Mouse (Mus musculus): ENCODE data around the gene 6430550D23Rik. TPM values are rescaled to one million over a fixed set of nuclear protein-coding genes. Genes with fewer than 3 reads are reported as not detected.
"Not testable (repeated sequence)": the region's sequence is repeated elsewhere in the genome, so short reads cannot be mapped to it uniquely, and the experiment has no call there.

6430550D23Rik gene
- total RNA-seq, 2 experiments from 2014 or later: 0.25 TPM; not detected in 1

DNA sequence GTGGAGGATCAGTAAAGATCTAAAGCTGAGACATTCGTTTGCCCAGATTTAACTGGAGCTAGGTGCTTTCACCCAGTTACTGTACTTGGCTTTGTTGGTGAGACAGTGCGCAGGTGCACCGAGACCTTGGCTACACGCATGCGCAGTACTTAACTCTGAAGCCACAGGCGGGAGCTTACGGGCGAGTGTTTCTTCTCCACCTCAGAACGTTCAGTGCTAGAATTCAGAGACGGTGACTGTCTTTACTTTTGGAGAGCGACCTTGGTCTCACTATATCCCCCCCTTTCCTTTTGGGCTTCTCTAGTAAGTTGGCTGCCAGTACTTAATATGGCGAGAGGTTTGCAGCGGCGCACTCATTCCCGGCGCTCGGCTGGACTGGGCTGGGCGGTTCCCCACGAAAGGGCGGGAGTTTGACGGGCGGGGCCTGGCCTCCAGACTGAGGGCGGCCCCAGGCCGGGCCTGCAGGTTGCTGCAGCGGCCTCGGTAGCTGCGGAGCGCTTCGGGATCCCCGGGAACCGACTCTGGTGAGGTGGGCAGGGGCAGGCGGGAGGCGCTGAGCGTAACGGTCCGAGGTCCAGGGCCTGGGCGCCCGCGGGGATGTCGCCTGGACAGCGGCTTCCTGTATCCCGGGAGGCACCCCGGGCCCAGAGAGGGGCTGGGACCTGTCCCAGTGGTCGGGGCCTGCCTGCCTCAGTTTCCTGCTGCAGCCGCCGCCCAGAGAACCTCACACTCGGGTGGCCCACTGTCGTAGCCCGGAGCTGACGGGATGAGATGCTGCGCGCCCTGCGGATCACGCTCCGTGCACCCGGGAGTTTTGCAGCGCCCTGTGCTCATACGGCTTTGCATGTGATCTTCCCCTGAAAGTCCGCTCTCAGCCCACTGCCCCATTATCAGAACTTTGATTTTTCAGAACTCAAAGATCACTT lies 51.4 kb downstream of the 6430550D23Rik start, which contains the start of gene Cep250:
Gene Cep250, plus strand, starts transcription at position 325 of the 926 bp plus-strand sequence.
- DNase-seq: peak; percentile 93 to 95

DNA sequence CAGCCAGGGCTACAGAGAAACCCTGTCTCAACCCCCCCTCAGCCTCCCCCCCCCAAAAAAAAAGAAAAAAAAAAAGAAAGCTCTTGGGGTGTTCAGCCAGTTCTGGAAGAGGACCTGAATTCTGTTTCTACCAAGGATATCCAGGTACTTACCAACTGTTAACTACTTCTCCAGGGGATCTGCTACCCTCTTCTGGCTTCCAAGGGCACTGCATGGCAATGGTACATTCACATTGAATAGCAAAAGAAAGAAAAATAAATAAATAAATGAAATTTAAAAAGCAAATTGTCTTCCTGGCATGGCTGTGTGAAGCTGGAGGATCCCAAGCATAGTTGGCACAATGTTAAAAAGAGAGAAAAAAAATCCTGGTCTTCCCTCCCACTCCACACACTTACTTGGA lies 55.8 kb downstream of the 6430550D23Rik start:
- peak; percentile 50 to 69 for DNase-seq

DNA sequence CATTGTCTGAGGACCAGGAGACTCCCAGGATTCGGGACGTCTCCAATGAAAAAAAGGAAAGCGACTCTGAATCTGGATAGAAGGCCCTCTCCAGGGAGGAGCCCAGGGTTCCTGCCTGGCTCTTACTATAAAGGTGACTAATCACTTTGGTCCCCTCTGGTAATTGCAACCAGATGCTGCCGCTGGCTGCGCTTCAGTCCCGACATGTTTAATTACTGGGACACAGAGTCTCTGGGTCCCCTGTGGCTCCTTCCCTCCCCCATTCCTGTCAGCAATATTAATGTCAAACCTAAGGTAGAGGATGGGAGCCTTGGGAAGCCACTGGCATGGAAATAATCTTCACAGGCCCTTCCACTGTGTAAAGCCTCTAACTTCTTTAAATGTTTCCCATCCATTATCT lies 58.4 kb downstream of the 6430550D23Rik start:
- peak in 1 of 2 experiments; percentile 25 for DNase-seq

DNA sequence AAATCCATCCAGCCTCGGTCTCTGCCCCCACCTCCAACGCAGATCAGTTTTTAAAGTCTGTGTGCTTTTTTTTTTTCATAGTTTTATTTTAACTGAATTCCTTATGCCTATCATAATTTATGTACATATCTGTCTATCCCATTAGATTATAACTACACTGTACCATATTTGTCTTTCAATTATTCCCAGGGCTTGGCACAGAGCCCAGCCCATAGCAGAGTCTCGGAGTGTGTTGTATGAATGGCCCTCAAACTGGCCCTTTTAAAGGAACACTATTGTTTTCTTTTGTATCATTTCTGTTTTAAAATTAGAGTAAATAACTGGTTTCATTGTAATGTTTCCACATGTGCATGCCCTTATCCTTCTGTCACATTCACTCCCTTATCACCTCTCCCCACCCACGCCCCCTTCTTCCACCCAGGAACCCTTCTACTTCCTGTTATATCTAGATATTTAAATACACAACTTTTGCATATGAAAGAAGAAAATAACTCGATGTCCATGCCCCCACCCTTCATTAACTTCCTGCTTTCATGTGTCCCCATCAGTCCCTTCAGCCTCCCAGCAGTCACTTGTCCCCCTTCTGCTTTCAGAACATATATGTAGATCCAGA lies 60.3 kb downstream of the 6430550D23Rik start:
- DNase-seq: no peak

DNA sequence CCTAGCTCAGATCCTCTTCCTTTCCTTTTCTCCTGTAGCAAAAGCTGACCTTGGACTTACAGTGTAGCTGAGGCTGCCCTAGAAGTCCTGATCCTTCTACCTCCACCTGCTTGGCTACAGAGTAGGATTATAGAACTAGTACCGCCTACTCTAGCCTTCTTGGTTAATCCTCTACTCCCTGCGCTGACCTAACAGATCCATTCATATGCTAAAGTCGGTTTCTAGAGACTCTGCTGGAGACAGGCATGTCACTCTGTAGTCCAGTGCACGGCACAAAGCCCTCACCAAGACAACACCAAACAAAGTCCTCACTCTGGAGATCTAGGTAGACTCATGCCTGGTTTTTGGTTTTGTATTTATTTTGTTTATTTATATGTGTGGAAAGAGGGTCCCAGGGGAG lies 61.3 kb downstream of the 6430550D23Rik start:
- no peak for DNase-seq

DNA sequence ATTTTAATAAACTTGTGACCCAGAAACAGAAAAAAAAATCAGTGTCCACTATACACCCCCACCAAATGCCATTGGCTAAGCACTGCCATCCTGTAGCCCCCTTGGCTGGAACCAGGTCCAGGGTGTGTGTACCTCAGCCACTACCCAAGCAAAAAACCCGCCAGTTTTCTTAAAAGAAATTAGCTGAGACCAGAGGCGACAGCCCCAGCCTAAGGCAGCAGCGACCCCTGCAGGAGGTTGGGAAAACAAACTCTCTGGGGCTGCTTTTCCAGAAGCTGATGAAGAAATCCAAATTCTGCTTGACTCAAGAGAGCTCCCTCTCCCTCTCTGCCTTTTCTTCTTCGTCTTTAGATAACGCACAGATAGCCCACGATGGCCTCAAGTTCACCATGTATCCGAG lies 61.7 kb downstream of the 6430550D23Rik start:
- peak; percentile 48 to 77 for DNase-seq

DNA sequence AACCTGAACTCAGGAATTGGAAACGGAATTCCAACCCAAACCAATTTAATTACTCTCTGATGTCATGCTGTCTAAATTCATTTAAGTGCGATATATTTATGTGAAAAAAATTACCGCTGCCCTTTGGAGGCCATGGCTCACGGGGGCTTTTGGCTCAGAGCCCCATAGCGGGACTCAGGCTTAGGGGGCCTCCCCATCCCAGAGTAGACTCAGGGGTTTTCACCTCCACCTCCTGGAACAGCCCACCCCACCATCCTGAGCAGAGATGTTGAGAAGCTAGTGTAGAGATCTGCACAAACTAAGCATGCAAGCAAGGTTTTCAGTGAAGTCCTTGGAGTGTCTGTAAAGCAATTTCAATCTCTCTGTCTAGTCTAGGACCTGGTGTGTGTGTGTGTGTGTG lies 62.2 kb downstream of the 6430550D23Rik start:
- DNase-seq: no peak

DNA sequence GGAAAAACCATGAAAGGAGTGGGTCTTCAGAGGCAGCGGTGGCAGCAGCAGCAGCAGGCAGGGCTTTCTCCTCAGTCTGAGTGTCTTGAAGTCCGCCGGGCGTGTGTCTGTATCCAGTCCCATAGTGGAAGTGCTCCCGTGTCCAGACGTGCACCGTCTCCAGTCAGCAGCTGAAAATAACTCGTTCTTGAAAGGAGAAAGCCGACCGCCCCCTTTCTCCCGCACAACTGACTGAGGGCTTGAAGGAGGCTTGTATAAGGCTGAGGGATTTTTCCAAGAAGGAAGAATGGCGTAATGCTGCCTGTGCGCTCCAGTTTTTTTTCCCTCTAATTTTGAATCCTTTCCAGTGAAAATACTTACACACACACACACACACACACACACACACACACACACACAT lies 62.7 kb downstream of the 6430550D23Rik start, which contains the start of gene Gdf5:
Gene Gdf5, minus strand, starts transcription at position 244 of the 400 bp plus-strand sequence.
- DNase-seq: no peak

DNA sequence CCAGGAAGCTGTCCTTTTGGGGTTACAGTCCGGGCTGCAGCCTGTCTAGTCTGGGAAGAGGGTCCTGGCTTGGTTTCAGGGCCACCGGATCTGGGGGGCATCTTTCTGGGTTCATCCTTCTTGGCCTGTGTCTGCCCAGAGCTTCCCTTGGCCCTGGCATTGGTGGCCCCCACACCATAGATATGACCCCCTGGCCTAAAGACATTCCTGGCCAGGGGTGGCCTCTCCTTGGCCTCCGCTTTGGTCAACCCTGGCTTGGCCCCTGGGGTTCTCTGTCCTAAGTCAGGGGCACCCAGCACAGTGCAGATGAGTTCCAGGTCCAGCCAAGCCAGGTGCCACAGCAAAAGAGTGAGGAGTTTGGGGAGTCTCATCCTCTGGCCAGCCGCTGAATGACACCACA lies 63.1 kb downstream of the 6430550D23Rik start:
- no peak for DNase-seq

DNA sequence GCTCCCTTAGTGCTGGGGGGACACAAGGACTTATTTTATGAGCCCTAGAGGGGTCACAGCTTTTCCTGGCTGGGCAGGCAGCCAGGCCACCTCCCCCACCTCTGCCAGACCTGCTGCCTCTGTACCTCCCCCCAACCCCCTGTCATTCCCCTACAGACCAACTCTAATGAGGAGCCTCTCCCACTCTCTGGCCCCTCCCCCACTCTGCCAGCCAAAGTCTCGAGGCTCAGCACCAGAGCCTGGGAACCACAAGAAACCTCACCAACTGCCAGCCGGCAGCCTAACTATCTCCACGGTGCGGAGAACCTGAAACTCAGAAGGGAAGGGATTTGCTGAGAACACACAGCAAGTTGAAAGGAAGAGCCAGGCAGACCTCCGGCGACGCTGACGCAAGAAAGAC lies 64.3 kb downstream of the 6430550D23Rik start:
- DNase-seq: no peak

DNA sequence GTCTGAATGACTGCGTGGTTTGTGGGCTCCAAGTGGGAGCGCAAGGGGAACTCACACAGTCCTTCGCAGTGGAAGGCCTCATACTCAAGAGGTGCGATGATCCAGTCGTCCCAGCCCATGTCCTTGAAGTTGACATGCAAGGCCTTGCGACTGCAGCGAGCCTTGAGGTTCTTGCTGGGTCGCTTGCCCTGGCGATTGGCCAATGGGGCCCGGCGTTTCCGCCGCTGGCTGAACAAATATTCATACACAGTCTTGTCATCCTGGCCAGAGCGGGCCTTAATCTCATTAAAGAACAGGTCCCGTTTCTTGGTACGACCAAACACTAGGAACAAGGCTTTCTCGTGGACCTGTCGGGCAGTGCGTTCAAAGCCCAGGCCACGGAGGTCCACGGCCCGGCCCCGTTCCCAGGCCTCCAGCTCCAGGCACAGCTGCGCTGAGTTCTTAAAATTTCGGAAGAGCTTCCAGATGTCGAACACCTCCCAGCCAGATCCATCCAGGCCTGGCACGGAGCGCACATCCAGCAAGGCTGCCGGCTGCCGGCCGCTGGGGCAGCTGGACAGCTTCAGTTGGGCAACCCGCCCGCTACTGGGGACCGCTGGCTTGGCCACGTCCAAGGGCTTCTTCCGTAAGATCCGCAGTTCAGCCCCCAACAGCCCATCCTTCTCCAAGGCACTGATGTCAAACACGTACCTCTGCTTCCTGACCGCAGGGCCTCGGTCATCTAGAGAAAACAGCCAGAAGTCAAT lies 65.9 kb downstream of the 6430550D23Rik start:
- DNase-seq: peak in 1 of 2 experiments; percentile 39

DNA sequence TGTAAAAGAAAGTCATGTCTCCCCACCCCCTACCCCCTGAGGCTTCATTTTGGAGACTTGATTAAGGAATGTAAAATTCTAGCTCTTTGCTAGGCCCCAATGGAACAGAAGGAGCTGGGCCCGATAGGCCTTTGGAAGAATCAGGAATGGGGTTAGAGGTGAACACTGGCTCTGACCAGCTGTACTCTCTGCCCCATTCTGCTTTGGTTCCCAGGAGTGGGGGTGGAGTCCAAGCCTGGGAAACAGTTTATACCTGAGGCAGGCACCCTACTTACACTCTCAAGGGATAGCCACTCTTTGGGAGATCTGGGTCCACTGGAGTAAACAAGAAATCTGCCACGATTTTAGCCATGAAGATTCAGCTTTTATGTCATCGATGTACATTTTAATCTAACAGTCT lies 67.1 kb downstream of the 6430550D23Rik start, which contains the start of gene Gm15557:
Gene Gm15557, plus strand, starts transcription at position 48 of the 400 bp plus-strand sequence.
- DNase-seq: no peak

DNA sequence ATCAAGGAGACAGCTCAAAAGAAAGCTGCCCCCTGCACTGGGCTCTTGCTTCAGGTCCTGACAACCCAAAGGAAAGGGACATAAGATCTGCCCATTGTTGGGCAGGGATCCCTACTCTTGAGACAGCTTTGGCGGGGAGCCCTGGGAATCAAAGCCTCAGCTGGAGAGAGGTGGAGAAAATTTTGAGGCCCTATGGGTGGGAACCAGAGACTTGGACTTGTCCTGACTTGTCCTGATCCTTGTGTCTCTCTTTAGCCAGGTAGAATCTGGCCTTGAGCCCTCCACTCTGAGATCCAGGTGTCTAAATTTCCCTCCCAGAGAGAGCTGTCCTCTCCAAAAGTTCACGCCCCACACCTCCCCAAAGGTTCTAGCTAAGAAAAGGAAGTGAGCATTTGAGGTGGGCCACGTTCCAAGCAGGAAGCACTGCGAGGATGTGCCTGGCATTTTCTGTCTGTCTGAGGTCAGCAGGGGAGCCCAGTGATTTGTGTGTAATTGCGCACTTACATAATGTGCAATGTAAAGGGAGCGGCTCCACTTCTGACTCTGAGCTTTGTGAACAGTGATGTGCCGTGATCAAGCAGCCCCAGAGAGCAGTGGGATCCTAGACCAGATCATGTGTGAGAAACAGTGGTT lies 67.8 kb downstream of the 6430550D23Rik start:
- DNase-seq: no peak

DNA sequence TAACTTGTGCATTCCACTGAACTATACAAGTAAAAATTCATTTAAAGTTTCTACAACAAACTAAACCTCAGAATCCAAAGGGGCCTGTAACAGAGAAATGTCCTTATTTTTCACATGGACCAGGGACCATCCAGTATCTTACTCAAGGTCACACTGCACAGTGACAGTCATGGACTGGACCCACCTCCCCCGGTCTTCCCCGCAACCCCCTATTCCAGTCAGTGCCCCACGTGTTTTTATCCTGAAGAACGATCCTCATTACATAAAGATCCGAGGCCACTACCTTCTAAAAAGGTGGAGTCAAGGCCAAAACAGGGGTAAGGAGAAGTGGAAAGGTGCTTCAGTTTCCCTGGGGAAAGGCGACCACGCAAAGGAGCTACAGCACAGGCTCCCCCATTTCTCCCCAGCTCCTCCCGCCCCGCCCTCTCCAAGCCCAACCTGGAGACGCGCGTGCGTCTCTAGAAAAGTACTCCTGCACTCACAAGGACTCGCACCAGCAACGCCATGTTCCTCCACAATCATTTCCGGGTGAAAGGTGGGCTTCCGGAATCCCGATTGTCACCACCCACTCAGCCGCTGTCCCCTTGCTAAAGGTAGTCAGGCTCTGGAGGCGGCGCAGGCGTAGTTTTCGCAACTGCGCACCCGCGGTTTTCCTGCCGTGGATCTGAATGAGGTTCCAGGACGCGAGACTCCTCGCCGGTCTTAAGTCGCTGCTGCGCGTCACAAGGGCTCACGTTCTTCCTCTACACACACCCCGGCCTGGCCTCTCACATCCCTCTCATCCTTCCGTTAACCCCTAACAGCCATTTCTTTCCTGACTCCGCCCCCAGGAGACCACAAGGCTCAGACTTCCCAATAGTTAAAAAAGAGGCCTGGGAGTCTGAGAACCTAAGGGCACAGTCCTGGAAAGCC lies 78.0 kb downstream of the 6430550D23Rik start, which contains the start of gene Uqcc1:
Gene Uqcc1, minus strand, starts transcription at position 780 of the 912 bp plus-strand sequence.
- DNase-seq: peak; percentile 96

DNA sequence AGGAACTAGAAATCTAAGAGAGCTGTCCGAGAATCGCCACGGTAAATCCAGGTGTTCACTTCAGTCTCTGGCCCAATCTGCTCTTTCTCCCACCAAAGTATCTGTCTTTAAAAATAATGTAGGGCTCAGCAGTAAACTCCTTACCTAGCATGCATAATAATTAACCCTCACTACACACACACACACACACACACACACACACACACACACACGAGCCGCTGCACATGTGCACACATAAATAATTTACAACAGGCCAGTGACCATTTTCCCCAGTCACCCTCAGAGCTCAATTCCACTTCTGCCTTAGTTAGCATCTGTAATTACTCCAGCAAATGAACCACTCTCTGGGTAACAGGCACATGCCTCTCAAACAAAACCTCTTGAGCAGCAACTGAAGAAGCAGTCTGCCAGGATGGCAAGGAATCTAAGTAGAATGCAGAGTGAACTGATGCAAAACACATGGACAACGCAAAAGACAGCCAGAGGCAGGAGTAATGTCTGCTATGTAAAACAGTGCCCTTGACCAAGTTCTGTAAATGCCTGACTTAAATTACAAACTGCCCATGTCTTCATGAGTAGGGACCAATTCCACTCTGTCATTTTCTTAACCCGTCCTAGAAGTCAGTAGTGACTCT lies 78.9 kb downstream of the 6430550D23Rik start:
- no peak for DNase-seq

DNA sequence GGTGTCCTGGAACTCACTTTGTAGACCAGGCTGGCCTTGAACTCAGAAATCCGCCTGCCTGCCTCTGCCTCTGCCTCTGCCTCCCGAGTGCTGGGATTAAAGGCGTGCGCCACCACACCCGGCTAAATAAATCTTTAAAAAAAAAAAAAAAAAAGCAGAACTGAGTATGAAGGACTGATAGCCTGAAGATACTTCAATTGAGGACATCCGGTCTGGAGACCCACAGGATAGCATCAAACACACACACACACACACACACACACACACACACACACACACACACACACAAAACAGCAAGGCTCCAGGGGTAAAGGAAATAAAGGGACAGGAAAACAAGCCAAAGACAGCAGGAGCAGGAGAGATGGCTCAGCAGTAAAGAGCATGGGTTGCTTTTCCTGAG lies 82.6 kb downstream of the 6430550D23Rik start:
- DNase-seq: not testable (repeated sequence)

Data from heart, adult 18-20 months (tissue).